Mouse (Mus musculus) bone marrow, adult 2 months (tissue): ENCODE results near the gene Gm9195. TPM values are rescaled to one million over a fixed set of nuclear protein-coding genes. Genes with fewer than 3 reads are reported as not detected.

Experiments
- H3K27ac ChIP-seq: fragments of 200-500 bp; 2 replicates; pipeline ENCODE4 v1.5.1; 2012; ENCODE audit warnings: low read depth, mild to moderate bottlenecking, control low read depth, inconsistent platforms, low read length; ENCODE audit not compliant: control insufficient read depth, poor library complexity, insufficient read depth
- H3K4me1 ChIP-seq: fragments of 200-500 bp; 2 replicates; pipeline ENCODE4 v1.6.1; 2011; ENCODE audit warnings: low read length; ENCODE audit not compliant: control insufficient read depth, insufficient read depth
- H3K4me3 ChIP-seq: fragments of 200-500 bp; replicated peaks from 2 replicates; pipeline ENCODE3; 2011; ENCODE audit warnings: mild to moderate bottlenecking, low read depth, low read length, control low read depth; ENCODE audit not compliant: control insufficient read depth
- CTCF ChIP-seq: fragments of 200-500 bp; IDR thresholded peaks from 2 replicates; pipeline ENCODE4 v1.5.1; 2011; ENCODE audit warnings: low read length, control low read depth; ENCODE audit not compliant: control insufficient read depth, insufficient read depth
- POLR2A ChIP-seq: fragments of 200-500 bp; IDR thresholded peaks from 2 replicates; pipeline ENCODE4 v1.6.1; 2011; ENCODE audit warnings: low read depth, mild to moderate bottlenecking, control low read depth, low read length, borderline replicate concordance; ENCODE audit not compliant: control insufficient read depth
- WGBS: fragments of 180-500 bp; shearing (Covaris S2); methylation state at CpG from one replicate; pipeline ENCODE4 v1.1.7; 2018; 5-methylcytosine and 5-hydroxymethylcytosine counted together
- polyA plus RNA-seq: library from polyadenylated mRNA; stranded (reverse); fragments of >200 nt; gene quantifications from 2 replicates; pipeline ENCODE4 v1.2.4, GENCODE M21; 2011; ENCODE audit warnings: low replicate concordance; ENCODE audit not compliant: missing spikeins, insufficient read depth, insufficient read length

Gm9195 gene
- polyA plus RNA-seq, 1 experiment = not detected

DNA sequence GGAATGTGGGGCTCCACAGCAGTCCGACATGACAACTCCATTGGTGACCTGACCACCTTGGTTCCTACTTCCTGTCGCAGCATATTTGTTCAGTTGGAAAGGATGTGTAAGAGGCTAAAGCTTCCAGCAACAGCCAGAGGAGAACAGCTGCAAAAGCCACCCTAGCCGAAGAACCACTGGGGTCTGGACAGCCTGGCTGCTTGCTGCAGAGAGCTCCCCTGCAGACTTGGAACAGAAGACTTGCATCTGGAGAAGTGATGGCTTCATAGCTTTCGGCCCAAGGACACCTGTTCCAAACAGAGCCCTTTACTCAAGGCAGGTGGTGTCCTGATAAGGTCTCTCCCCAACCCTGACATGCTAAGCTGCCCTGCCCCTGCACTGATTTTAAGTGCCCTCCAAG is 102.3 kb downstream of the Gm9195 start:
- TF ChIP-seq POLR2A = no peak
- TF ChIP-seq CTCF = no peak
- WGBS = 75% methylated on average over 4 of the region's 4 CpGs
- no peaks in the 10 kb centered on the region for H3K4me1 ChIP-seq
- no peak overlapping the region for H3K4me3 ChIP-seq
- H3K27ac ChIP-seq = no peak overlapping the region

DNA sequence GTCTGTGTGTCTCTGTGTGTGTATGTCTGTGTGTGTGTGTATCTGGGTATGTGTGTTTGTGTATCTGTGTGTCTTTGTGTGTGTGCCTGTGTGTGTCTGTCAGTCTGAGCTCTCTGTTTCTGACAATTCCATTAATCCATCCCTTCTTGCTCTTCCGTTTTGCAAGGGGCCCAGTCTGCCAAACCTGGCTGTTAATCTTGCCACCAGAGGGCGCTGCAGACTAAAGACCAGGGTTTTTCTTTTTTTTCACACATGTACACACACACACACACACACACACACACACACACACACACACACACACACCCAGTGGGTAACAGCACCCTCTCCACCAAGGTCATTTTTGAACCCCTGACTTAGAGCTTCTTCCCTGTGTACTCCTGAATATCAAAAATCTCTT is 114.4 kb downstream of the Gm9195 start:
- WGBS = 15% methylated on average over 2 of the region's 2 CpGs
- H3K4me1 ChIP-seq = no peaks in the 10 kb centered on the region
- H3K4me3 ChIP-seq = no peak overlapping the region
- H3K27ac ChIP-seq = no peak overlapping the region
- TF ChIP-seq POLR2A = no peak
- peak; percentile 51 for TF ChIP-seq CTCF

Other genes starting within 250 kb of the Gm9195 start
- gene Fndc3a, start 218.2 kb upstream of the Gm9195 start, polyA plus RNA-seq = 9.9 and 19.8 TPM in 2 replicates